11 mouse cellular contexts compared by ENCODE assay signal in the genomic region with DNA sequence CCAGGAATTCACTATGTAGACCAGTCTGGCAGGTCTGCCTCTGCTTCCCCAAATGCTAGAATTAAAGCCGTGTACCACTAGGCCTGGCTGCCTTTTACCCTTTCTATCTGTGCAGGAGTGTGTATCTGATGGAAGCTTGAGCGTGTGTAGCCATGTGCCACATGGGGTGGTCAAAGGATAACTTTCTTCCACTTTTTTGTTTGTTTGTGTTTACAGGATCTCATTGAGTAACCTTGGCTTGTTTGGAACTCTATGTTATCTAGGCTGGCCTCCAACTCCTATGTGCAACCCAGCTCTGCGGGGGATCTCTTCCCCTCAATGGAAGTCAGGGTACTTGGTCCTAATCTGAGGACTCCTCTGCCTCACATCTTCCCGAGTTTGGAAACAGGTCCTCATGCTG. TPM values are rescaled to one million over a fixed set of nuclear protein-coding genes. Genes with fewer than 3 reads are reported as not detected.
DNase-seq lines count a peak whose midpoint lies in the region; ATAC-seq and TF ChIP-seq lines count a peak whose summit lies in the region.
"Had no signal": no experiment of that assay in that cellular context is flagged by ENCODE, and none has a peak within 500 bp of the region (broad histone marks: within the 10 kb centered on the region; RNA-seq: fewer than 3 reads in every experiment).

No protein-coding gene starts in this region.

- H3K4me2 ChIP-seq in kidney, embryonic 15.5 days = peak overlapping the region; percentile 74
- peak overlapping the region; percentile 26; the same call in 1 of the 2 replicates for H3K4me2 ChIP-seq in hindbrain, postnatal 0 days (ENCODE audit: low read depth, low read length)
- peak overlapping the region; percentile 89; the same call in 1 of the 2 replicates for H3K4me2 ChIP-seq in midbrain, embryonic 15.5 days

- peak overlapping the region; percentile 99; the same call in 1 of the 2 replicates for H3K4me3 ChIP-seq in kidney, embryonic 15.5 days (replicated peaks)
- H3K4me3 ChIP-seq in hindbrain, postnatal 0 days (ENCODE audit: low read length) = no peak overlapping the region
- H3K4me3 ChIP-seq in midbrain, embryonic 15.5 days = no peak overlapping the region
- no peak overlapping the region for H3K4me3 ChIP-seq in layer of hippocampus, adult 2 months

- no peaks in the 10 kb centered on the region for H3K36me3 ChIP-seq in kidney, embryonic 15.5 days
- no peaks in the 10 kb centered on the region for H3K36me3 ChIP-seq in hindbrain, postnatal 0 days (ENCODE audit: insufficient read depth, low read length)
- H3K36me3 ChIP-seq in midbrain, embryonic 15.5 days (replicated peaks) = no peaks in the 10 kb centered on the region
- H3K36me3 ChIP-seq: heart, embryonic 15.5 days had no signal

- 49% methylated on average over 4 of the region's 4 CpGs for WGBS in kidney, embryonic 15.5 days
- WGBS in hindbrain, postnatal 0 days = 56% methylated on average over 4 of the region's 4 CpGs
- 53% methylated on average over 4 of the region's 4 CpGs for WGBS in midbrain, embryonic 15.5 days

- no peaks in the 10 kb centered on the region for H3K27me3 ChIP-seq in kidney, embryonic 15.5 days
- no peaks in the 10 kb centered on the region for H3K27me3 ChIP-seq in hindbrain, postnatal 0 days (ENCODE audit: insufficient read depth, low read length)
- H3K27me3 ChIP-seq in midbrain, embryonic 15.5 days (replicated peaks) = no peaks in the 10 kb centered on the region
- H3K27me3 ChIP-seq: heart, embryonic 15.5 days; Patski had no signal

- H3K4me1 ChIP-seq in kidney, embryonic 15.5 days = peaks cover 23% of the 10 kb centered on the region
- 0 out of 2 replicates have a peak, but pooled peaks cover 8% of the 10 kb centered on the region for H3K4me1 ChIP-seq in hindbrain, postnatal 0 days (ENCODE audit: insufficient read depth, low read length)
- H3K4me1 ChIP-seq in midbrain, embryonic 15.5 days = peaks cover 28% of the 10 kb centered on the region

- no peak for TF ChIP-seq CTCF in hindbrain, postnatal 0 days (IDR thresholded peaks at IDR 0.05; ENCODE audit: low read depth)
- TF ChIP-seq CTCF in layer of hippocampus, adult 2 months (conservative IDR thresholded peaks at IDR 0.05) = no peak

- no peak overlapping the region for H3K27ac ChIP-seq in kidney, embryonic 15.5 days
- H3K27ac ChIP-seq in hindbrain, postnatal 0 days = no peak overlapping the region
- H3K27ac ChIP-seq in midbrain, embryonic 15.5 days = no peak overlapping the region
- H3K27ac ChIP-seq in layer of hippocampus, adult 2 months = no peak overlapping the region

- DNase-seq in kidney, adult 8-10 months = no peak
- DNase-seq in cerebellum, adult 9-11 months = peak; percentile 54
- no peak for DNase-seq in hindbrain, postnatal 0 days (ENCODE audit: low spot score)
- DNase-seq in adrenal gland, postnatal 10 days = no peak
- DNase-seq in layer of hippocampus, adult 2 months (ENCODE audit: low spot score in 2 of 2) = no peak
- no peak for DNase-seq in thymus, postnatal 4 days
- DNase-seq: left cerebral cortex, postnatal 4 days had no signal

- H3K9me3 ChIP-seq in kidney, embryonic 15.5 days (replicated peaks) = no peaks in the 10 kb centered on the region
- no peaks in the 10 kb centered on the region for H3K9me3 ChIP-seq in hindbrain, postnatal 0 days (ENCODE audit: low read length)
- H3K9me3 ChIP-seq in midbrain, embryonic 15.5 days = no peaks in the 10 kb centered on the region
- H3K9me3 ChIP-seq: heart, embryonic 15.5 days had no signal

- H3K9ac ChIP-seq in kidney, embryonic 15.5 days = no peak overlapping the region
- no peak overlapping the region for H3K9ac ChIP-seq in hindbrain, postnatal 0 days (replicated peaks; ENCODE audit: low read length)
- H3K9ac ChIP-seq in midbrain, embryonic 15.5 days = no peak overlapping the region

- no peak for ATAC-seq in kidney, embryonic 15.5 days (replicated peaks; ENCODE audit: low FRiP score)
- no peak for ATAC-seq in hindbrain, postnatal 0 days
- ATAC-seq in midbrain, embryonic 15.5 days (replicated peaks) = no peak
- ATAC-seq: Patski had no signal

RNA-seq across cellular contexts. Expression of a gene that starts 1.1 kb away (rescaled TPM):
- 72.6 and 77.9 TPM in 2 replicates for polyA plus RNA-seq in kidney, embryonic 15.5 days (2015; fragmentation: Nextera tagmentation; extraction: Ambion mirVana)
- 34.1 and 37.1 TPM in 2 replicates for total RNA-seq in hindbrain, postnatal 0 days (2014; rRNA removed)
- 46.7 and 55.5 TPM in 2 replicates for polyA plus RNA-seq in hindbrain, postnatal 0 days (2015; fragmentation: Nextera tagmentation; extraction: Ambion mirVana)
- 58.5 and 60.4 TPM in 2 replicates for polyA plus RNA-seq in midbrain, embryonic 15.5 days (2015; fragmentation: Nextera tagmentation; extraction: Ambion mirVana)
- total RNA-seq in adrenal gland, postnatal 10 days (2021) = 10 to 100 TPM; 59.2 to 61.7 TPM
- 10 to 100 TPM; 44.9 to 50.7 TPM for total RNA-seq in layer of hippocampus, adult 2 months (2021)

RNA-seq across cellular contexts. Expression of a gene that starts 49.2 kb away (rescaled TPM):
- polyA plus RNA-seq in kidney, embryonic 15.5 days (2015; fragmentation: Nextera tagmentation; extraction: Ambion mirVana) = 21.7 and 22.2 TPM in 2 replicates
- 15.2 TPM in 2 replicates for total RNA-seq in hindbrain, postnatal 0 days (2014; rRNA removed)
- 9.7 and 9.9 TPM in 2 replicates for polyA plus RNA-seq in hindbrain, postnatal 0 days (2015; fragmentation: Nextera tagmentation; extraction: Ambion mirVana)
- 12.6 and 12.7 TPM in 2 replicates for polyA plus RNA-seq in midbrain, embryonic 15.5 days (2015; fragmentation: Nextera tagmentation; extraction: Ambion mirVana)
- 10 to 100 TPM; 22.8 to 23.4 TPM for total RNA-seq in adrenal gland, postnatal 10 days (2021)
- 10 to 100 TPM; 21.1 to 21.7 TPM for total RNA-seq in layer of hippocampus, adult 2 months (2021)

Comparison
In these comparisons a context has a peak if more than half of its experiments do, and no peak if none do; other contexts are left out.
1. H3K4me2 ChIP-seq: peak in every context shown above with its lines; median percentile 89 in midbrain, embryonic 15.5 days; 74 in kidney, embryonic 15.5 days; 26 in hindbrain, postnatal 0 days.